Mouse (Mus musculus): ENCODE results near the gene Rpia.

- TF ChIP-seq POLR2A (IDR thresholded peaks at IDR 0.05; ENCODE audit: borderline replicate concordance, extremely low read depth, insufficient read depth, insufficient read length, poor library complexity, severe bottlenecking) (no peak), CTCF (IDR thresholded peaks at IDR 0.05; ENCODE audit: borderline replicate concordance, extremely low read depth, insufficient read depth, insufficient read length) (no peak)
These were observed 23.4 kb upstream of the Rpia start for GRCm38 (mm10) chr6:70815471-70815870.

All from brain, embryonic 14.5 days (tissue).